Mouse (Mus musculus): ENCODE data around the gene Slc6a2. TPM values are rescaled to one million over a fixed set of nuclear protein-coding genes. Genes with fewer than 3 reads are reported as not detected.

Gene Slc6a2
- not detected in 2 replicates for polyA plus RNA-seq (2012; rRNA removed)

GRCm38 (mm10) chr8:92959779-92960178 lies at the start of gene Slc6a2:
Gene Slc6a2, plus strand, starts transcription at chr8:92960079.
- no peak for TF ChIP-seq CTCF (IDR thresholded peaks at IDR 0.05; ENCODE audit: extremely low read depth, insufficient read length, insufficient replicate concordance, low read depth, low read length)
- no peak for TF ChIP-seq POLR2A (IDR thresholded peaks at IDR 0.05; ENCODE audit: low read depth, low read length)
- WGBS, result 67% methylated on average over 10 of the region's 10 CpGs
- Histone ChIP-seq H3K4me3 (ENCODE audit: low read depth, low read length) (no peak within 1 kb of the TSS), H3K36me3 (ENCODE audit: control insufficient read depth, insufficient read depth, low read length) (no peaks in the 10 kb centered on the region), H3K27me3 (ENCODE audit: control insufficient read depth, insufficient read depth, low read length) (peaks cover 7% of the 10 kb centered on the region), H3K27ac (ENCODE audit: insufficient read depth, low read depth, low read length) (no peak within 1 kb of the TSS), H3K4me1 (ENCODE audit: control insufficient read depth, insufficient read depth, insufficient read length, low read length) (no peaks in the 10 kb centered on the region)

GRCm38 (mm10) chr8:92911477-92911876 lies 48.4 kb upstream of the Slc6a2 start:
- H3K4me3 ChIP-seq (ENCODE audit: low read depth, low read length), result no peak overlapping the region
- H3K36me3 ChIP-seq (ENCODE audit: control insufficient read depth, insufficient read depth, low read length), result no peaks in the 10 kb centered on the region
- TF ChIP-seq CTCF (IDR thresholded peaks at IDR 0.05; ENCODE audit: extremely low read depth, insufficient read length, insufficient replicate concordance, low read depth, low read length) (no peak), POLR2A (IDR thresholded peaks at IDR 0.05; ENCODE audit: low read depth, low read length) (no peak)
- WGBS, result 84% methylated on average over 3 of the region's 3 CpGs
- no peaks in the 10 kb centered on the region for H3K4me1 ChIP-seq (ENCODE audit: control insufficient read depth, insufficient read depth, insufficient read length, low read length)
- H3K27ac ChIP-seq (ENCODE audit: insufficient read depth, low read depth, low read length), result no peak overlapping the region
- no peaks in the 10 kb centered on the region for H3K27me3 ChIP-seq (ENCODE audit: control insufficient read depth, insufficient read depth, low read length)

GRCm38 (mm10) chr8:92913396-92913795 lies 46.5 kb upstream of the Slc6a2 start:
- Histone ChIP-seq H3K4me1 (ENCODE audit: control insufficient read depth, insufficient read depth, insufficient read length, low read length) (no peaks in the 10 kb centered on the region), H3K27ac (ENCODE audit: insufficient read depth, low read depth, low read length) (no peak overlapping the region), H3K27me3 (ENCODE audit: control insufficient read depth, insufficient read depth, low read length) (no peaks in the 10 kb centered on the region), H3K4me3 (ENCODE audit: low read depth, low read length) (no peak overlapping the region), H3K36me3 (ENCODE audit: control insufficient read depth, insufficient read depth, low read length) (no peaks in the 10 kb centered on the region)
- no peak for TF ChIP-seq POLR2A (IDR thresholded peaks at IDR 0.05; ENCODE audit: low read depth, low read length)
- 84% methylated on average over 7 of the region's 7 CpGs for WGBS

GRCm38 (mm10) chr8:92916082-92916481 lies 43.8 kb upstream of the Slc6a2 start:
- Histone ChIP-seq H3K4me1 (ENCODE audit: control insufficient read depth, insufficient read depth, insufficient read length, low read length) (no peaks in the 10 kb centered on the region), H3K4me3 (ENCODE audit: low read depth, low read length) (no peak overlapping the region), H3K27ac (ENCODE audit: insufficient read depth, low read depth, low read length) (no peak overlapping the region), H3K36me3 (ENCODE audit: control insufficient read depth, insufficient read depth, low read length) (no peaks in the 10 kb centered on the region), H3K27me3 (ENCODE audit: control insufficient read depth, insufficient read depth, low read length) (no peaks in the 10 kb centered on the region)
- TF ChIP-seq POLR2A (IDR thresholded peaks at IDR 0.05; ENCODE audit: low read depth, low read length) (no peak), CTCF (IDR thresholded peaks at IDR 0.05; ENCODE audit: extremely low read depth, insufficient read length, insufficient replicate concordance, low read depth, low read length) (no peak)
- WGBS, result 70% methylated on average over 3 of the region's 3 CpGs

GRCm38 (mm10) chr8:92921768-92922167 lies 38.1 kb upstream of the Slc6a2 start:
- TF ChIP-seq CTCF (IDR thresholded peaks at IDR 0.05; ENCODE audit: extremely low read depth, insufficient read length, insufficient replicate concordance, low read depth, low read length) (no peak), POLR2A (IDR thresholded peaks at IDR 0.05; ENCODE audit: low read depth, low read length) (no peak)
- Histone ChIP-seq H3K27me3 (ENCODE audit: control insufficient read depth, insufficient read depth, low read length) (no peaks in the 10 kb centered on the region), H3K36me3 (ENCODE audit: control insufficient read depth, insufficient read depth, low read length) (no peaks in the 10 kb centered on the region), H3K27ac (ENCODE audit: insufficient read depth, low read depth, low read length) (no peak overlapping the region), H3K4me1 (ENCODE audit: control insufficient read depth, insufficient read depth, insufficient read length, low read length) (no peaks in the 10 kb centered on the region), H3K4me3 (ENCODE audit: low read depth, low read length) (no peak overlapping the region)
- 88% methylated on average over 3 of the region's 3 CpGs for WGBS

- Histone ChIP-seq H3K4me3 (ENCODE audit: low read depth, low read length) (no peak overlapping the region), H3K4me1 (ENCODE audit: control insufficient read depth, insufficient read depth, insufficient read length, low read length) (no peaks in the 10 kb centered on the region), H3K27ac (ENCODE audit: insufficient read depth, low read depth, low read length) (no peak overlapping the region), H3K36me3 (ENCODE audit: control insufficient read depth, insufficient read depth, low read length) (no peaks in the 10 kb centered on the region), H3K27me3 (ENCODE audit: control insufficient read depth, insufficient read depth, low read length) (no peaks in the 10 kb centered on the region)
- 33% methylated on average over 4 of the region's 4 CpGs for WGBS
- TF ChIP-seq CTCF (IDR thresholded peaks at IDR 0.05; ENCODE audit: extremely low read depth, insufficient read length, insufficient replicate concordance, low read depth, low read length), result no peak
- no peak for TF ChIP-seq POLR2A (IDR thresholded peaks at IDR 0.05; ENCODE audit: low read depth, low read length)
Observed at GRCm38 (mm10) chr8:92928986-92929385, 30.9 kb upstream of the Slc6a2 start.

- WGBS, result 63% methylated on average over 4 of the region's 4 CpGs
- TF ChIP-seq CTCF (IDR thresholded peaks at IDR 0.05; ENCODE audit: extremely low read depth, insufficient read length, insufficient replicate concordance, low read depth, low read length) (no peak), POLR2A (IDR thresholded peaks at IDR 0.05; ENCODE audit: low read depth, low read length) (no peak)
- H3K36me3 ChIP-seq (ENCODE audit: control insufficient read depth, insufficient read depth, low read length), result no peaks in the 10 kb centered on the region
Observed at GRCm38 (mm10) chr8:92938056-92938455, 21.8 kb upstream of the Slc6a2 start.

GRCm38 (mm10) chr8:92949071-92949470 lies 10.8 kb upstream of the Slc6a2 start:
- no peak overlapping the region for H3K4me3 ChIP-seq (ENCODE audit: low read depth, low read length)
- 70% methylated on average over 4 of the region's 4 CpGs for WGBS
- no peak for TF ChIP-seq CTCF (IDR thresholded peaks at IDR 0.05; ENCODE audit: extremely low read depth, insufficient read length, insufficient replicate concordance, low read depth, low read length)
- no peak for TF ChIP-seq POLR2A (IDR thresholded peaks at IDR 0.05; ENCODE audit: low read depth, low read length)
- no peaks in the 10 kb centered on the region for H3K4me1 ChIP-seq (ENCODE audit: control insufficient read depth, insufficient read depth, insufficient read length, low read length)
- no peaks in the 10 kb centered on the region for H3K36me3 ChIP-seq (ENCODE audit: control insufficient read depth, insufficient read depth, low read length)
- no peaks in the 10 kb centered on the region for H3K27me3 ChIP-seq (ENCODE audit: control insufficient read depth, insufficient read depth, low read length)
- H3K27ac ChIP-seq (ENCODE audit: insufficient read depth, low read depth, low read length), result no peak overlapping the region

More at GRCm38 (mm10) chr8:92938056-92938455, 21.8 kb upstream of the Slc6a2 start:
- no peak overlapping the region for H3K4me3 ChIP-seq (ENCODE audit: low read depth, low read length)
- H3K27me3 ChIP-seq (ENCODE audit: control insufficient read depth, insufficient read depth, low read length), result no peaks in the 10 kb centered on the region
- H3K27ac ChIP-seq (ENCODE audit: insufficient read depth, low read depth, low read length), result no peak overlapping the region
- H3K4me1 ChIP-seq (ENCODE audit: control insufficient read depth, insufficient read depth, insufficient read length, low read length), result no peaks in the 10 kb centered on the region

All from small intestine, adult 2 months (tissue).